Comparison of ENCODE assay signal across 26 mouse cellular contexts in the genomic region with DNA sequence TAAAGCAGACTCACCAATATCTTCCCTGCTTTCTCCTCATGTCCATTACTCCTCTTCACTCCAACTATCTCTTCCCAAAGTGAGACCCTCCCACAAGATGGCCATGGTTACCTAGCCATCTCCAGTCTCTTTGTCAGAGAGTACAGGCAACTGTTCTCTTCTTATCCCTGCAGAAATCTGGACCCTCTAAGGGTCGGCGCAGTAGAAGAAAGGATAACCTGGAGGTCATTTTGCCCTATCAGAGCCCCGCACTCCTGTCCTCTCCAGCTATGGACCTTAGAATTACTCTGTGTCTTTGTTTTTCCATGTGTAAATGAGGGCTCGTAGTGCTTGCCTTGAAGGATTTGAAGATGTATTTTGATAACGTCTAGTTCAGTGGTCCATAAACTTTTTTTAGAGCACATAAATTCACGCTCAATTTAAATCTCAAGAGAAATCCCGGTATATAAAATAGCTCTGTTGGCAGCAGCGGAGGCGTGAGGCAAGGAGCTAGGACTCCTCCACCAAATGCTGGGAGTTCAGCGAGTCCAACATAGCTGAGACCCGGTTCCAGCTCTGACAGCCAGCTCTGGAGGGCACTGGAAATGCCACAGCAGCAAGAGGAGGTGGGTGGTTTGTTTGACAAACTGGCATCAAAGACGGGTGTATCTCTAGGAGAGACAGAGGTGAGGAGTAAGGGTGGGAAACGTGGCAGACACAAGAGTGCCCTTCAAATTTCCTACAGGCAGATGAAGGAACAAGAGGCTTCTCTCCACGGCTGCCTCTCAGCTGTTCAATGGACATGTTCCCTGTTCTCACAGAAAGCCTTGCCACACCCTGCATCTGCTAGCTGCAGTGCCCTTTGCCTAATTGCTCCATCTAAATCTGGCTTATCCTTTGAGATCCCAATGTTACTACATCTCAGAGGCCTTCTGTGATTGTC. TPM values are rescaled to one million over a fixed set of nuclear protein-coding genes. Genes with fewer than 3 reads are reported as not detected.
DNase-seq lines count a peak whose midpoint lies in the region; ATAC-seq and TF ChIP-seq lines count a peak whose summit lies in the region.
"Had no signal": no experiment of that assay in that cellular context is flagged by ENCODE, and none has a peak within 500 bp of the region (broad histone marks: within the 10 kb centered on the region; RNA-seq: fewer than 3 reads in every experiment).

No protein-coding gene starts in this region.

- TF ChIP-seq CTCF in olfactory bulb, adult 2 months (IDR thresholded peaks at IDR 0.05; ENCODE audit: insufficient read depth, low read depth, low read length), result no peak

- peak; percentile 31 for ATAC-seq in frontal cortex, adult (ENCODE audit: low TSS enrichment)
- ATAC-seq: CD4-positive, CD25-positive, alpha-beta regulatory T cell, adult 4 months; forebrain, embryonic 16.5 days; hindbrain, postnatal 0 days; intestine, embryonic 16.5 days; liver, embryonic 12.5 days had no signal

- H3K27ac ChIP-seq in olfactory bulb, adult 2 months (ENCODE audit: insufficient read depth, low read depth, low read length), result peak overlapping the region; percentile 96
- H3K27ac ChIP-seq: embryonic facial prominence, embryonic 13.5 days; limb, embryonic 13.5 days; liver, embryonic 12.5 days; midbrain, embryonic 12.5 days had no signal

- TF ChIP-seq POLR2A in olfactory bulb, adult 2 months (IDR thresholded peaks at IDR 0.05; ENCODE audit: insufficient read depth, low read depth, low read length), result no peak

- 46% methylated on average over 14 of the region's 14 CpGs for WGBS in olfactory bulb, adult 2 months

- no peak overlapping the region for H3K4me3 ChIP-seq in olfactory bulb, adult 2 months (ENCODE audit: insufficient read depth, low read depth, low read length)
- H3K4me3 ChIP-seq: embryonic facial prominence, embryonic 13.5 days; erythroblast, embryonic 14.5 days; limb, embryonic 13.5 days; liver, embryonic 12.5 days; midbrain, embryonic 12.5 days had no signal

- DNase-seq in frontal cortex, postnatal 10 days (ENCODE audit: low spot score in 2 of 2), result no peak
- DNase-seq in left cerebral cortex, adult 18-20 months (ENCODE audit: low spot score in 2 of 2), result peak; percentile 52 to 67
- no peak for DNase-seq in left cerebral cortex, adult 11 months (ENCODE audit: low spot score)
- DNase-seq in brain, adult 2 months (ENCODE audit: low read depth, low spot score), result peak; percentile 80
- no peak for DNase-seq in thymus, postnatal 10 days (ENCODE audit: low spot score in 2 of 2)
- no peak for DNase-seq in MN1 (ENCODE audit: low spot score)
- DNase-seq: cerebellum, adult 18-20 months; cerebellum, postnatal 25 days; embryo, embryonic 11 days; kidney, adult 9 months; kidney, postnatal 14 days; lung, adult 18-20 months; lung, postnatal 10 days; thymus, postnatal 4 days had no signal

- H3K4me1 ChIP-seq in olfactory bulb, adult 2 months (ENCODE audit: control insufficient read depth, insufficient read depth, low read length), result peaks cover 40% of the 10 kb centered on the region
- H3K4me1 ChIP-seq: liver, embryonic 12.5 days had no signal

RNA-seq across cellular contexts. Expression of a gene that starts 19.0 kb away (rescaled TPM):
- 100 to 1,000 TPM; 199 to 214 TPM for total RNA-seq in left cerebral cortex, adult 18-20 months (2021)
- 452 TPM in 1 of 2 replicates, not detected in the other for polyA plus RNA-seq in olfactory bulb, adult 2 months (2012; ENCODE audit: insufficient read depth, insufficient read length, low replicate concordance, missing spikeins)
- total RNA-seq: neutrophil, adult 5-6 weeks had no signal
- polyA plus RNA-seq: erythroblast, embryonic 14.5 days had no signal

RNA-seq across cellular contexts. Expression of a gene that starts 39.0 kb away (rescaled TPM):
- 1 to 10 TPM; 3.3 to 4.3 TPM for total RNA-seq in left cerebral cortex, adult 18-20 months (2021)
- not detected in 2 replicates for polyA plus RNA-seq in olfactory bulb, adult 2 months (2012; ENCODE audit: insufficient read depth, insufficient read length, low replicate concordance, missing spikeins)

RNA-seq across cellular contexts. Expression of a gene that starts 45.1 kb away (rescaled TPM):
- 1 to 10 TPM; 6.9 to 9.1 TPM for total RNA-seq in left cerebral cortex, adult 18-20 months (2021)
- not detected in 2 replicates for polyA plus RNA-seq in olfactory bulb, adult 2 months (2012; ENCODE audit: insufficient read depth, insufficient read length, low replicate concordance, missing spikeins)

Comparison
In these comparisons a context has a peak if more than half of its experiments do, and no peak if none do; other contexts are left out.
1. DNase-seq: peak in left cerebral cortex, adult 18-20 months (2 of 2) and brain, adult 2 months (single experiment); none in frontal cortex, postnatal 10 days (0 of 2), left cerebral cortex, adult 11 months (single experiment), thymus, postnatal 10 days (0 of 2) and MN1 (single experiment).